Mouse (Mus musculus): ENCODE data around the gene Il18rap. TPM values are rescaled to one million over a fixed set of nuclear protein-coding genes. Genes with fewer than 3 reads are reported as not detected.

The Il18rap gene
- total and polyA plus RNA-seq, 3 experiments, result 1.1 to 3.0 (median 2.5) TPM

- dilution Hi-C loops (cut with MboI; ENCODE audit: extremely low pct_ligation_motif_present, extremely low pct_unique_long_range_greater_than_20kb, low sequenced_read_pairs) (no loop called here), in situ Hi-C loops (cut with MboI; ENCODE audit: low pct_ligation_motif_present, low pct_unique_long_range_greater_than_20kb, low sequenced_read_pairs) (no loop called here)
- H3K36me3 ChIP-seq (replicated peaks in 1 of 2; ENCODE audit: control insufficient read depth in 1 of 2, insufficient read depth in 1 of 2, low read length in 1 of 2), result peaks cover 0 to 28% of the 10 kb centered on the region in 2 experiments
- no peaks in the 10 kb centered on the region for H3K79me2 ChIP-seq (replicated peaks; ENCODE audit: control insufficient read depth, extremely low read depth, insufficient read depth, poor library complexity, severe bottlenecking)
- no peak overlapping the region for H3K9ac ChIP-seq (ENCODE audit: insufficient read depth, low read depth)
- peaks cover 2 to 23% of the 10 kb centered on the region in 2 experiments; a peak in 2 of 4 replicates for H3K4me1 ChIP-seq (ENCODE audit: control insufficient read depth in 1 of 2, insufficient read depth in 2 of 2)
- H3K9me3 ChIP-seq (replicated peaks; ENCODE audit: low read length), result peaks cover 9% of the 10 kb centered on the region
- no peaks in the 10 kb centered on the region for H3K27me3 ChIP-seq (replicated peaks)
- no peak overlapping the region for H3K4me2 ChIP-seq (ENCODE audit: insufficient read depth, low read depth, poor library complexity, severe bottlenecking)
- TF ChIP-seq BHLHE40 (IDR thresholded peaks at IDR 0.05; ENCODE audit: low read depth, low read length) (peak; percentile 22; the same call in 1 of the 2 replicates), ZMIZ1 (IDR thresholded peaks at IDR 0.05; ENCODE audit: low read depth, low read length) (no peak), ETS1 (conservative IDR thresholded peaks at IDR 0.05; ENCODE audit: low read depth, low read length) (peak; percentile 58)
- no peak overlapping the region for H3K4me3 ChIP-seq (replicated peaks in 1 of 3; ENCODE audit: low read depth in 2 of 3, low read length in 2 of 3, poor library complexity in 1 of 3)
- H3K27ac ChIP-seq (ENCODE audit: insufficient read depth, low read depth), result no peak overlapping the region
- peak; percentile 65 for DNase-seq (ENCODE audit: extremely low read depth)
Observed at GRCm38 (mm10) chr1:40523971-40524722, 9.0 kb downstream of the Il18rap start.

- in situ Hi-C loops (cut with MboI; ENCODE audit: low pct_ligation_motif_present, low pct_unique_long_range_greater_than_20kb, low sequenced_read_pairs) (loop anchor here (25.0 kb wide), 2 partner anchors 417 to 517 kb away; no protein-coding TSS in a partner anchor), dilution Hi-C loops (cut with MboI; ENCODE audit: extremely low pct_ligation_motif_present, extremely low pct_unique_long_range_greater_than_20kb, low sequenced_read_pairs) (no loop called here)
- no peak overlapping the region for H3K27ac ChIP-seq (ENCODE audit: insufficient read depth, low read depth)
- no peak overlapping the region; the same call in 1 of the 2 replicates for H3K4me2 ChIP-seq (ENCODE audit: insufficient read depth, low read depth, poor library complexity, severe bottlenecking)
- no peak overlapping the region for H3K4me3 ChIP-seq (replicated peaks in 1 of 3; ENCODE audit: low read depth in 2 of 3, low read length in 2 of 3, poor library complexity in 1 of 3)
- H3K4me1 ChIP-seq (ENCODE audit: control insufficient read depth in 1 of 2, insufficient read depth in 2 of 2), result peaks cover 0 to 14% of the 10 kb centered on the region in 2 experiments; a peak in 2 of 4 replicates
- H3K9ac ChIP-seq (ENCODE audit: insufficient read depth, low read depth), result no peak overlapping the region
- no peaks in the 10 kb centered on the region for H3K27me3 ChIP-seq (replicated peaks)
- no peak for TF ChIP-seq JUND (conservative IDR thresholded peaks at IDR 0.05; ENCODE audit: low read depth, low read length)
- no peak for TF ChIP-seq MEF2A (IDR thresholded peaks at IDR 0.05; ENCODE audit: borderline replicate concordance, low read depth, low read length)
- no peak for TF ChIP-seq UBTF (IDR thresholded peaks at IDR 0.05; ENCODE audit: low read depth, low read length)
- TF ChIP-seq JUN (IDR thresholded peaks at IDR 0.05; ENCODE audit: insufficient read depth, low read depth, low read length), result no peak
- no peak for TF ChIP-seq MYC (IDR thresholded peaks at IDR 0.05; ENCODE audit: low read depth, low read length)
- TF ChIP-seq POLR2A (IDR thresholded peaks at IDR 0.05; ENCODE audit: low read depth, low read length), result no peak
- TF ChIP-seq NRF1 (IDR thresholded peaks at IDR 0.05; ENCODE audit: low read depth, low read length), result no peak
- no peak for TF ChIP-seq PAX5 (IDR thresholded peaks at IDR 0.05; ENCODE audit: low read length)
- TF ChIP-seq HCFC1 (IDR thresholded peaks at IDR 0.05; ENCODE audit: low read depth, low read length), result no peak
- TF ChIP-seq SMC3 (IDR thresholded peaks at IDR 0.05; ENCODE audit: low read depth, low read length), result no peak
- TF ChIP-seq ELF1 (IDR thresholded peaks at IDR 0.05; ENCODE audit: low read depth, low read length), result no peak
- TF ChIP-seq SIN3A (IDR thresholded peaks at IDR 0.05; ENCODE audit: low read length), result no peak
- TF ChIP-seq MAZ (IDR thresholded peaks at IDR 0.05; ENCODE audit: low read depth, low read length), result no peak
- no peak for TF ChIP-seq GABPA (IDR thresholded peaks at IDR 0.05; ENCODE audit: insufficient replicate concordance, low read depth, low read length)
- DNase-seq (ENCODE audit: extremely low read depth), result no peak
- H3K79me2 ChIP-seq (replicated peaks; ENCODE audit: control insufficient read depth, extremely low read depth, insufficient read depth, poor library complexity, severe bottlenecking), result no peaks in the 10 kb centered on the region
- H3K36me3 ChIP-seq (replicated peaks in 1 of 2; ENCODE audit: control insufficient read depth in 1 of 2, insufficient read depth in 1 of 2, low read length in 1 of 2), result peaks cover 0 to 33% of the 10 kb centered on the region in 2 experiments
- peaks cover 9% of the 10 kb centered on the region for H3K9me3 ChIP-seq (replicated peaks; ENCODE audit: low read length)
Observed at GRCm38 (mm10) chr1:40529287-40529686, 14.1 kb downstream of the Il18rap start.
